Mouse (Mus musculus) limb, embryonic 14.5 days (tissue): ENCODE results near the gene Mtln. TPM values are rescaled to one million over a fixed set of nuclear protein-coding genes. Genes with fewer than 3 reads are reported as not detected.
A peak's percentile ranks its signal among the peaks of the same experiment; 100 is the strongest.

Experiments used
- ATAC-seq: fragments of 200-750 bp; cut with Nextera tagmentation; 2 replicates; pipeline ENCODE4 v1.8.0; 2017; ENCODE audit warnings: low read depth, moderate number of reproducible peaks, moderate TSS enrichment; ENCODE audit not compliant: low FRiP score
- DNase-seq: peaks from one replicate; pipeline ENCODE4 v3.0.0-alpha.2; 2015; ENCODE audit warnings: low spot score
- H3K27ac ChIP-seq: fragments of 300-500 bp; sonication (generic); replicated peaks from 2 replicates; pipeline ENCODE4 v1.5.1; 2014; ENCODE audit warnings: low read depth, mild to moderate bottlenecking, low read length, moderate library complexity, mixed read lengths
- H3K27me3 ChIP-seq: fragments of 300-500 bp; sonication (generic); 2 replicates; pipeline ENCODE4 v1.6.1; 2014; ENCODE audit warnings: low read length, mixed read lengths; ENCODE audit not compliant: control insufficient read depth, insufficient read depth
- H3K36me3 ChIP-seq: fragments of 300-500 bp; sonication (generic); 2 replicates; pipeline ENCODE4 v1.6.1; 2014; ENCODE audit warnings: mild to moderate bottlenecking, low read length, moderate library complexity, mixed read lengths; ENCODE audit not compliant: control insufficient read depth, insufficient read depth
- H3K4me1 ChIP-seq: fragments of 300-500 bp; sonication (generic); 2 replicates; pipeline ENCODE4 v1.6.1; 2014; ENCODE audit warnings: antibody characterized with exemption, low read length, mixed read lengths; ENCODE audit not compliant: control insufficient read depth, insufficient read depth
- H3K4me2 ChIP-seq: fragments of 300-500 bp; sonication (generic); replicated peaks from 2 replicates; pipeline ENCODE4 v1.6.1; 2014; ENCODE audit warnings: low read depth, mild to moderate bottlenecking, low read length, moderate library complexity; ENCODE audit not compliant: severe bottlenecking
- H3K4me3 ChIP-seq: fragments of 300-500 bp; sonication (generic); replicated peaks from 2 replicates; pipeline ENCODE4 v1.5.1; 2014; ENCODE audit warnings: low read length
- H3K9ac ChIP-seq: fragments of 300-500 bp; sonication (generic); 2 replicates; pipeline ENCODE4 v1.6.1; 2014; ENCODE audit warnings: mild to moderate bottlenecking, low read depth, low read length, moderate library complexity; ENCODE audit not compliant: severe bottlenecking
- H3K9me3 ChIP-seq: fragments of 300-500 bp; sonication (generic); 2 replicates; pipeline ENCODE4 v1.6.1; 2016; ENCODE audit warnings: low read length; ENCODE audit not compliant: control insufficient read depth
- POLR2A ChIP-seq: fragments of 200-500 bp; IDR thresholded peaks from 2 replicates; pipeline ENCODE4 v1.8.0; 2012; ENCODE audit warnings: inconsistent platforms, mild to moderate bottlenecking, moderate library complexity, borderline replicate concordance; ENCODE audit not compliant: insufficient read depth, insufficient read length; ENCODE audit errors: extremely low read depth
- WGBS: fragments of 180-500 bp; shearing (Covaris S2); extraction: QIAGEN DNeasy Blood & Tissue Kit; methylation state at CpG from one replicate; pipeline ENCODE4 v1.1.7; 2014; 5-methylcytosine and 5-hydroxymethylcytosine counted together
- polyA plus RNA-seq, 2 experiments: library from polyadenylated mRNA; depleted of rRNA in 1 of 2; stranded (reverse) in 1 of 2; unstranded in 1 of 2; fragments of >200 nt; fragmentation: Nextera tagmentation in 1 of 2; extraction: Ambion mirVana in 1 of 2; gene quantifications; 2 replicates each; pipeline versions ENCODE4 v1.2.1 to v1.2.3; 2012 to 2014

The Mtln gene
- polyA plus RNA-seq, 2 experiments, result 44.8 to 57.9 TPM

DNA sequence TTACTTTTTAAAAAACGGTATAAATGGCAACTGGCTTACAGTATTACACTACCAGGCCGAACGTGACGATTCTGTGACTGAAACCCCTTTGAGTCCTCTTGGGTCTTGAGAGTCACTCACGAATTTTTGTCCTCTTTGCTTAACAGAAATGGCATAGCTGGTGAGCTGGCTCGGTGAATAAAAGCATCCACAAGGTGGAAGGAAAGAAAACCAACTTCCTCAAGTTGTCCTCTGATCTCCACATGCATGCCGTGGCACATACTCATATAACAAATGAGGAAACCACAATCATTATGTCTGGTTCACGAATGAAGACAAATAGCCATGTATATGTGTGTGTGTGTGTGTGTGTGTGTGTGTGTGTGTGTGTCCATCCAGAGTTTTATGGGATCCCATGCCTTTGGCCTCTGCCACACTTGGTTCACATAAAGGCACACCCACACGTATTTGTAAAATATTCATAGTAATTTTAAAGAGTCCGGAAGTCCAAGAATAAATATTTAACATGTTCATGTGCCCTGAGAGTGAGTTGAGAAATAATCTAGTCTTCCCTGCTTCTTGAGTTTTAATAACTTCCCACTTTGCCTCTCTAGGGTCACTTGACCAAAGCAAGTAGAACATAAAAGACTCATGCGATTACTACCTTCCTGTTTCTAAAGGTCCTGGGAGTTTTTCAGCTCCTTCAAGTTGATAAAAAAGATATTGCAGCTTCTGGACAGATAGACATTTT, 40.0 kb upstream of the Mtln start:
- Histone ChIP-seq H3K27me3 (no peaks in the 10 kb centered on the region), H3K4me2 (peak overlapping the region; percentile 79), H3K27ac (no peak overlapping the region), H3K4me1 (0 out of 2 replicates have a peak, but pooled peaks cover 5% of the 10 kb centered on the region), H3K36me3 (peaks cover 1% of the 10 kb centered on the region), H3K4me3 (peak overlapping the region; percentile 73), H3K9ac (peak overlapping the region; percentile 58; the same call in 1 of the 2 replicates), H3K9me3 (no peaks in the 10 kb centered on the region)
- ATAC-seq (peak; percentile 51; the same call in 1 of the 2 replicates), DNase-seq (no peak)
- WGBS, result 41% methylated on average over 11 of the region's 11 CpGs
- no peak for TF ChIP-seq POLR2A

DNA sequence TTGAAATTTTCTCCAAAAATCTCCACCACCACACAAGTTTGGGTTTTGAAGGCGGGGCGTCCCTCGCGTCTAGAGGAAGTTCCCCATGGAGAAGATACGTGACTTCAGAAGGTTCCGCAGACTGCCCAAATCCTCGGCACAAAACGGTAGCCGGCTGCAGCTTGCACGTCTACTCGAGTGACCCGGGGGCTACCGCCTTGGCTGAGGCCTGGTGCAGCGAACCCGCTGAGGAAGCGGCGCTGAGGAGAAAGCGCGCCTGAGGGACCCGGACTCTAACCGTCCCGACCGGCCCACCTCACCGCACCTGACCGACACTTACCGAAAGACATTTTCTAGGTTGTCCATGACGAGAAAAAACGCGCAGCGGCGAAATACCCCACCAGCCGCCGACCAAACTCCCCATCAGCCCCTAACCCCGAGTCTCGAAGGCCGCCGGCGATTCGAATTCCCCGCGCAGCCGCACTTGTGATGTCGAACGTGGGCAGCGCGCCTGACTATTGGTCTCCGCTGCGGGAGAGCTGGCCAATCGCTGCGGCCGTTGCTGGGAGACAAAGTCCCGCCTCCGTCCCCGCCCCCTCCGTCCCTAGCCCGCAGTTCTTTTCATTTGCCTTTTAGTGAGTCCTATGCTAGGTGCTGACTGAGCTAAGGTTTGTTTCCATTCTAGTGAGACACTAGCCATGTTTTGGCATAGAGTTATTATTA, 39.3 kb upstream of the Mtln start, which contains the start of gene Bub1:
TSS of gene Bub1 (minus strand) at position 465 of the 702 bp plus-strand sequence.
- H3K4me1 ChIP-seq, result 0 out of 2 replicates have a peak, but pooled peaks cover 5% of the 10 kb centered on the region
- peak; percentile 99 for ATAC-seq
- H3K27me3 ChIP-seq, result no peaks in the 10 kb centered on the region
- peak within 1 kb of the TSS; percentile 58 for H3K9ac ChIP-seq
- peak; percentile 95 for DNase-seq
- TF ChIP-seq POLR2A, result 0 out of 2 replicates have a peak, but pooled peaks have one; percentile 27
- H3K4me2 ChIP-seq, result peak within 1 kb of the TSS; percentile 79
- under 1% methylated on average over 56 of the region's 56 CpGs for WGBS
- peaks cover 4% of the 10 kb centered on the region for H3K36me3 ChIP-seq
- no peaks in the 10 kb centered on the region for H3K9me3 ChIP-seq
- peak within 1 kb of the TSS; percentile 19; the same call in 1 of the 2 replicates for H3K27ac ChIP-seq
- peak within 1 kb of the TSS; percentile 73 for H3K4me3 ChIP-seq

DNA sequence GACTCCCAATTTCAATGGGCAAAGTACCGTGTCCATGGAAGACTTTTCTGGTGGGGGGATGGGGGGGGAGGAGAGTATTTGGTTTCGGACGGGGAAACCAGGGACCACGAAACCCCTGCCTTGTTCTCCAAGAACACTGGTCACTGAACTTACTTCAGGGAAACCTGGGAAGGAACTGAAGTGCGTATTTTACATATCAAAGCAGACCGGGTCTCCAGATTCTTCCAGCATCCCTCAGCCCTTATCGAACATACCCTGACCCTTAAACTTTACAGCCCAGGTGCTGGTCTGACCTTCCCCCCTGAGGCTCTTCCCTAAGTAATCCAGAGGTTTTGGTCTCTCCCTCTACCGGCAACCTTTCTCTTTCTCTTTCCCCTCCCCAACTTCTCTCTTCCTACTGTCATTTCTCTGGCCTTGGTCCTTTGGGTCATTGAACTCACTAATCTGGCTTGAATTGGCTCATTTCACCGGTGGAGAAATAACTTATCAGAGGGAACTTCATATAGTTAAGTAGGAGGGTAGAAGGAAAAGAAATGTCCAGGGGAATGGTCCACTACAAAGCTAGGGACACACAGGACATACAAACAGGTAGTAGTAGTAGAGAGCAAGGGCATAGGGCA, 2.5 kb downstream of the Mtln start:
- peak overlapping the region; percentile 63 for H3K4me3 ChIP-seq
- H3K9me3 ChIP-seq, result no peaks in the 10 kb centered on the region
- 27% methylated on average over 9 of the region's 9 CpGs for WGBS
- H3K9ac ChIP-seq, result peak overlapping the region; percentile 72; the same call in 1 of the 2 replicates
- DNase-seq, result no peak
- no peak overlapping the region for H3K27ac ChIP-seq
- H3K36me3 ChIP-seq, result no peaks in the 10 kb centered on the region
- H3K4me2 ChIP-seq, result peak overlapping the region; percentile 74
- TF ChIP-seq POLR2A, result no peak
- no peak for ATAC-seq
- peaks cover 14% of the 10 kb centered on the region for H3K4me1 ChIP-seq
- no peaks in the 10 kb centered on the region for H3K27me3 ChIP-seq

DNA sequence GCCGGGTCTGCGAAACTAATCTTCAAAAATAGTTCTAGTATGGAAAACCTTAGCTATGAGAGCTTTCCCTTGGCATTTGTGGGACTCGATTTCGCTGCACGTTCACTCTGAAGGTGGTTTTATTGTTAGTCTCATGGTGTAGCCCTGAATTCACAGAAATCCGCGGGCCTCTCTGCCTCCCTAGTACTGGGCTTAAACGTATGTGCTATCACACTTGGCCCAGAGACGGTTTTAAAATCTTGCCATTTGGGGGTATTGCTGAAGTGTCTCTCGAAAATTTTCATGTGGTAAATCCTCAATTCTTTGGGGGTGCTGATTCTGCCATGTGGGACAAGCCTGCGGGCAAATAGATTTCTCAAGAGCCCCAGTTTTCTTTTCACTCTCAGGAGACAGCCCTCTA, 3.1 kb downstream of the Mtln start:
- DNase-seq, result no peak
- no peak; the same call in 1 of the 2 replicates for ATAC-seq
- peak overlapping the region; percentile 72 for H3K9ac ChIP-seq
- no peaks in the 10 kb centered on the region for H3K27me3 ChIP-seq
- no peaks in the 10 kb centered on the region for H3K36me3 ChIP-seq
- peak overlapping the region; percentile 74 for H3K4me2 ChIP-seq
- no peaks in the 10 kb centered on the region for H3K9me3 ChIP-seq
- H3K4me3 ChIP-seq, result peak overlapping the region; percentile 63
- 9% methylated on average over 11 of the region's 11 CpGs for WGBS
- peaks cover 14% of the 10 kb centered on the region for H3K4me1 ChIP-seq
- H3K27ac ChIP-seq, result peak overlapping the region; percentile 82
- TF ChIP-seq POLR2A, result no peak
